Comparison of ENCODE assay signal across 8 mouse cellular contexts in the genomic region with DNA sequence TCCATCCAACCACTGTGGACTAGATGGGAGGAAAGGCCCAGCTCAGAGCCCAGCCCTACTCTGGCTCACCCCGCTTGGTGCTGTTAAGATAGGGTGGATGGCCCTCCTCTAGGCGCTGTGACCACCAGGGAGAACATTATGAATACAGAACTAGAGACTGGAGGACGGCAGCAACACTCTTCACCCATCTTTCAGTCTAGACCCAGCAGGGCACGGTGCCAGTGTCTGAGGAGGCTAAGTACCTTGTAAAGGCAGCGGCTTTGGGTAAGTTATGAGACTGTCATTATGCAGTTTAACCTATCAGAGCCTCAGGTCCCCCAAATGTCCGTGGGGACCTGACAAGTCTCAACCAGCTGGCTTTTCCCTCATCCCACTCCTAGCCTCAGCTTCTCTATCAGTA. TPM values are rescaled to one million over a fixed set of nuclear protein-coding genes. Genes with fewer than 3 reads are reported as not detected.
DNase-seq lines count a peak whose midpoint lies in the region; ATAC-seq lines count a peak whose summit lies in the region.

A gene (plus strand): TSS at position 153 of the 400 bp plus-strand sequence.

- H3K9me3 ChIP-seq in lung, embryonic 15.5 days: no peaks in the 10 kb centered on the region
- H3K9me3 ChIP-seq in liver, embryonic 13.5 days (replicated peaks): no peaks in the 10 kb centered on the region

- peak within 1 kb of the TSS; percentile 90 for H3K4me2 ChIP-seq in lung, embryonic 15.5 days
- peak within 1 kb of the TSS; percentile 68 for H3K4me2 ChIP-seq in liver, embryonic 13.5 days

- no peaks in the 10 kb centered on the region for H3K36me3 ChIP-seq in lung, embryonic 15.5 days
- H3K36me3 ChIP-seq in liver, embryonic 13.5 days: no peaks in the 10 kb centered on the region

- intact Hi-C loops in heart, postnatal 14 days (cut with DNase I): no loop called here

- ATAC-seq in lung, embryonic 15.5 days (ENCODE audit: borderline replicate concordance, extremely low read depth, low FRiP score, low TSS enrichment): no peak; the same call in 1 of the 2 replicates
- ATAC-seq in common myeloid progenitor, adult 5-6 weeks (replicated peaks; ENCODE audit: low read depth, poor library complexity, severe bottlenecking): 0 out of 2 replicates have a peak, but pooled peaks have one; percentile 6
- ATAC-seq in liver, embryonic 13.5 days (ENCODE audit: low read depth): no peak
- no peak for ATAC-seq in cerebellum, adult (ENCODE audit: insufficient number of reproducible peaks, low FRiP score, low TSS enrichment)

- H3K9ac ChIP-seq in lung, embryonic 15.5 days: peak within 1 kb of the TSS; percentile 41
- peak within 1 kb of the TSS; percentile 53 for H3K9ac ChIP-seq in liver, embryonic 13.5 days

- WGBS in lung, embryonic 15.5 days: 43% methylated on average over 6 of the region's 6 CpGs
- 50% methylated on average over 6 of the region's 6 CpGs for WGBS in liver, embryonic 13.5 days (ENCODE audit: insufficient replicate concordance)

- H3K4me1 ChIP-seq in lung, embryonic 15.5 days: peaks cover 32% of the 10 kb centered on the region
- H3K4me1 ChIP-seq in liver, embryonic 13.5 days (replicated peaks): peaks cover 21% of the 10 kb centered on the region

- H3K27me3 ChIP-seq in lung, embryonic 15.5 days: 0 out of 2 replicates have a peak, but pooled peaks cover 6% of the 10 kb centered on the region
- H3K27me3 ChIP-seq in liver, embryonic 13.5 days: peaks cover 34% of the 10 kb centered on the region

- DNase-seq in lung, postnatal 36 days: no peak
- no peak for DNase-seq in heart, postnatal 14 days
- DNase-seq in liver, embryonic 13.5 days: no peak
- DNase-seq in thymus, postnatal 4 days: peak; percentile 63
- DNase-seq in frontal cortex, postnatal 14 days (ENCODE audit: low spot score in 2 of 2): no peak

- peak within 1 kb of the TSS; percentile 51 for H3K4me3 ChIP-seq in lung, embryonic 15.5 days
- H3K4me3 ChIP-seq in liver, embryonic 13.5 days (replicated peaks): peak within 1 kb of the TSS; percentile 55

- H3K27ac ChIP-seq in lung, embryonic 15.5 days: no peak within 1 kb of the TSS
- no peak within 1 kb of the TSS for H3K27ac ChIP-seq in liver, embryonic 13.5 days

RNA-seq across cellular contexts. Expression of the gene that starts here (rescaled TPM):
- 4.8 and 5.5 TPM in 2 replicates for polyA plus RNA-seq in lung, embryonic 15.5 days (2015; fragmentation: Nextera tagmentation; extraction: Ambion mirVana)
- not detected in 2 replicates for total RNA-seq in common myeloid progenitor, adult 5-6 weeks (2017)
- 10 to 100 TPM; 11.9 to 15.4 TPM for total RNA-seq in heart, postnatal 14 days (2021)
- 3.2 and 5.7 TPM in 2 replicates for polyA plus RNA-seq in liver, embryonic 13.5 days (2015; fragmentation: Nextera tagmentation; extraction: Ambion mirVana)

Comparison
In these comparisons a context has a peak if more than half of its experiments do, and no peak if none do; other contexts are left out.
1. RNA of the gene that starts here (total RNA-seq): 11.9 to 15.4 TPM in heart, postnatal 14 days; not detected in common myeloid progenitor, adult 5-6 weeks; every median in the first group is over 10 times any median in the second.
2. Peak in ATAC-seq in common myeloid progenitor, adult 5-6 weeks; RNA of the gene not detected or under 1 TPM.